ENCODE assay signal across 15 mouse cellular contexts in genomic region chr9:98067767-98068166, GRCm38 (mm10). TPM values are rescaled to one million over a fixed set of nuclear protein-coding genes. Genes with fewer than 3 reads are reported as not detected.
"Had no signal": no experiment of that assay in that cellular context is flagged by ENCODE, and none has a peak within 500 bp of the region (broad histone marks: within the 10 kb centered on the region; RNA-seq: fewer than 3 reads in every experiment).

No protein-coding gene starts in this region.

- H3K4me1 ChIP-seq: limb, embryonic 10.5 days; liver, embryonic 15.5 days; midbrain, embryonic 10.5 days; neural tube, embryonic 15.5 days had no signal

- DNase-seq: lung, adult 2 months; lung, postnatal 36 days; midbrain, embryonic 14.5 days; right cerebral cortex, adult 18-20 months; right cerebral cortex, postnatal 25 days; thymus, postnatal 36 days had no signal

- H3K4me2 ChIP-seq: liver, embryonic 11.5 days; liver, embryonic 15.5 days; neural tube, embryonic 15.5 days had no signal

- H3K9ac ChIP-seq: liver, embryonic 15.5 days; neural tube, embryonic 15.5 days had no signal

- H3K4me3 ChIP-seq: left cerebral cortex, adult 2 months; limb, embryonic 10.5 days; liver, embryonic 15.5 days; midbrain, embryonic 10.5 days; myocyte; neural tube, embryonic 15.5 days had no signal

- H3K27ac ChIP-seq: left cerebral cortex, adult 2 months; limb, embryonic 10.5 days; liver, embryonic 15.5 days; midbrain, embryonic 10.5 days; neural tube, embryonic 15.5 days had no signal

- ATAC-seq: lung, postnatal 0 days had no signal

- H3K9me3 ChIP-seq: limb, embryonic 10.5 days; liver, embryonic 15.5 days; midbrain, embryonic 10.5 days; neural tube, embryonic 15.5 days had no signal

- H3K27me3 ChIP-seq: liver, embryonic 15.5 days; neural tube, embryonic 15.5 days had no signal

- H3K36me3 ChIP-seq: limb, embryonic 10.5 days; liver, embryonic 15.5 days; midbrain, embryonic 10.5 days; neural tube, embryonic 15.5 days had no signal

RNA-seq across cellular contexts. Expression of gene Clstn2, which starts 34.8 kb away (rescaled TPM):
- total RNA-seq: megakaryocyte progenitor cell, adult 5-6 weeks had no signal
